Mouse (Mus musculus): ENCODE measurements at regions not wholly inside any gene's neighbourhood (a gene's known extent, or its start where the extent isn't known, plus 50 kb on each side); places are given as distances from the start of the nearest gene placed in this dataset.

GRCm38 (mm10) chr9:46746266-46746665 lies 252.3 kb upstream of the Gm4791 start:
- no peak overlapping the region for H3K27ac ChIP-seq (ENCODE audit: control insufficient read depth, low read depth, low read length)
- no peaks in the 10 kb centered on the region for H3K36me3 ChIP-seq (ENCODE audit: control insufficient read depth in 1 of 2, insufficient read depth in 2 of 2, low read length in 2 of 2)
- no peak for DNase-seq (ENCODE audit: low read depth, low spot score)
- no peaks in the 10 kb centered on the region for H3K27me3 ChIP-seq (ENCODE audit: control insufficient read depth in 1 of 2, insufficient read depth in 2 of 2, low read length in 2 of 2)
- no peaks in the 10 kb centered on the region for H3K9me3 ChIP-seq (replicated peaks; ENCODE audit: insufficient read depth, low read length)
- no peak for TF ChIP-seq ELF1 (IDR thresholded peaks at IDR 0.05; ENCODE audit: low read depth, low read length)
- no peak for TF ChIP-seq MEF2A (IDR thresholded peaks at IDR 0.05; ENCODE audit: extremely low read depth, insufficient replicate concordance, low read depth, low read length, poor library complexity, severe bottlenecking)
- no peak for TF ChIP-seq MAZ (IDR thresholded peaks at IDR 0.05; ENCODE audit: low read depth, low read length)
- TF ChIP-seq CHD2 (IDR thresholded peaks at IDR 0.05; ENCODE audit: low read length), result no peak
- no peak for TF ChIP-seq POLR2AphosphoS2 (IDR thresholded peaks at IDR 0.05; ENCODE audit: low read length)
- no peak for TF ChIP-seq MXI1 (IDR thresholded peaks at IDR 0.05; ENCODE audit: low read depth, low read length)
- TF ChIP-seq ZNF384 (IDR thresholded peaks at IDR 0.05; ENCODE audit: low read depth, low read length), result no peak
- no peak for TF ChIP-seq MAX (IDR thresholded peaks at IDR 0.05; ENCODE audit: low read length)
- TF ChIP-seq TBP (IDR thresholded peaks at IDR 0.05; ENCODE audit: low read depth, low read length), result no peak
- H3K9ac ChIP-seq (ENCODE audit: control insufficient read depth, low read depth, low read length, poor library complexity, severe bottlenecking), result no peak overlapping the region
- H3K4me1 ChIP-seq (ENCODE audit: control insufficient read depth in 1 of 2, insufficient read depth in 2 of 2, low read length in 2 of 2), result no peaks in the 10 kb centered on the region
- H3K4me3 ChIP-seq (ENCODE audit: control insufficient read depth in 1 of 2, insufficient read depth in 1 of 2, low read depth in 2 of 2, low read length in 2 of 2), result no peak overlapping the region
- no peaks in the 10 kb centered on the region for H3K79me2 ChIP-seq (ENCODE audit: control insufficient read depth, insufficient read depth, low read length, poor library complexity)

DNA sequence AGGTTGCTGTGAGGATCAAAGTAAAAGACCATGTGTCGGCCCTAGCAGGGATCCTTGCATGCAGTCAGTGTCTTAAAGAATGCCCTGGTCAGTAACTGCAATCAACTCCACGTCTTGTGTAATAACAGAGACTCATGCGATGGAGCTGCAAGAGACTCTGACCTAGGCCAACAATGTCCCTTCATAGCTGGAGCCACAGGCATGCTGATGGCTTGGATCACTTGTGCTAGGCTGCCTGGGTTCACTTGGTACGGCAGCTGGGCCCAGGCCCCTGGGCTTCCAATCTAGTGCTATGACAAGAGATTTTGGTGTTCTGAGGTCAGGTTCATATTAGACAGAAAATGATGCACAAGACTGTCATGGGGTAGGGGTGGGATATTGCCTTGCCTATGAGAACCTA lies 258.0 kb upstream of the Gm4791 start:
- DNase-seq (ENCODE audit: low read depth, low spot score), result no peak
- H3K36me3 ChIP-seq (ENCODE audit: control insufficient read depth in 1 of 2, insufficient read depth in 2 of 2, low read length in 2 of 2), result no peaks in the 10 kb centered on the region
- H3K4me3 ChIP-seq (ENCODE audit: control insufficient read depth in 1 of 2, insufficient read depth in 1 of 2, low read depth in 2 of 2, low read length in 2 of 2), result no peak overlapping the region
- no peaks in the 10 kb centered on the region for H3K27me3 ChIP-seq (ENCODE audit: control insufficient read depth in 1 of 2, insufficient read depth in 2 of 2, low read length in 2 of 2)
- H3K79me2 ChIP-seq (ENCODE audit: control insufficient read depth, insufficient read depth, low read length, poor library complexity), result no peaks in the 10 kb centered on the region
- H3K4me1 ChIP-seq (ENCODE audit: control insufficient read depth in 1 of 2, insufficient read depth in 2 of 2, low read length in 2 of 2), result no peaks in the 10 kb centered on the region
- TF ChIP-seq NELFE (IDR thresholded peaks at IDR 0.05; ENCODE audit: low read depth, low read length), result no peak
- TF ChIP-seq ZMIZ1 (IDR thresholded peaks at IDR 0.05; ENCODE audit: low read depth, low read length), result no peak
- no peak for TF ChIP-seq KAT2A (conservative IDR thresholded peaks at IDR 0.05; ENCODE audit: low read depth, low read length)
- no peak for TF ChIP-seq POLR2A (IDR thresholded peaks at IDR 0.05; ENCODE audit: control insufficient read depth in 1 of 2, insufficient read depth in 1 of 2, low read depth in 1 of 2, low read length in 2 of 2, poor library complexity in 1 of 2)
- no peak for TF ChIP-seq JUND (IDR thresholded peaks at IDR 0.05; ENCODE audit: low read depth, low read length)
- no peak for TF ChIP-seq POLR2AphosphoS2 (IDR thresholded peaks at IDR 0.05; ENCODE audit: low read length)
- no peak for TF ChIP-seq E2F4 (IDR thresholded peaks at IDR 0.05; ENCODE audit: borderline replicate concordance, low read depth, low read length)
- TF ChIP-seq MAX (IDR thresholded peaks at IDR 0.05; ENCODE audit: low read length), result no peak
- no peak for TF ChIP-seq TBP (IDR thresholded peaks at IDR 0.05; ENCODE audit: low read depth, low read length)
- TF ChIP-seq ZC3H11A (IDR thresholded peaks at IDR 0.05; ENCODE audit: low read depth, low read length), result no peak
- TF ChIP-seq RCOR1 (IDR thresholded peaks at IDR 0.05; ENCODE audit: low read depth, low read length), result no peak
- TF ChIP-seq RAD21 (IDR thresholded peaks at IDR 0.05; ENCODE audit: low read depth, low read length), result no peak
- no peak for TF ChIP-seq ZKSCAN1 (IDR thresholded peaks at IDR 0.05; ENCODE audit: low read depth, low read length)
- no peak for TF ChIP-seq MXI1 (IDR thresholded peaks at IDR 0.05; ENCODE audit: low read depth, low read length)
- TF ChIP-seq SMC3 (IDR thresholded peaks at IDR 0.05; ENCODE audit: low read depth, low read length), result no peak
- H3K9ac ChIP-seq (ENCODE audit: control insufficient read depth, low read depth, low read length, poor library complexity, severe bottlenecking), result no peak overlapping the region
- H3K9me3 ChIP-seq (replicated peaks; ENCODE audit: insufficient read depth, low read length), result no peaks in the 10 kb centered on the region
- no peak overlapping the region for H3K27ac ChIP-seq (ENCODE audit: control insufficient read depth, low read depth, low read length)

Data from MEL (cell line).